Mouse (Mus musculus) WW6 (cell line): ENCODE data around the gene Rpl23a.
A peak's percentile ranks its signal among the peaks of the same experiment; 100 is the strongest.

ENCODE experiments used
- DNase-seq: peaks from one replicate; pipeline ENCODE4 v3.0.0-alpha.2; 2013; ENCODE audit warnings: low read depth, low spot score

Gene Rpl23a

GRCm38 (mm10) chr11:78167257-78167959 is 16.0 kb downstream of the Rpl23a start:
- DNase-seq, result no peak

- no peak for DNase-seq
These were observed 16.7 kb downstream of the Rpl23a start for GRCm38 (mm10) chr11:78166640-78167039.

GRCm38 (mm10) chr11:78166161-78166560 is 17.2 kb downstream of the Rpl23a start:
- no peak for DNase-seq

GRCm38 (mm10) chr11:78165761-78166109 is 17.6 kb downstream of the Rpl23a start:
- DNase-seq, result no peak

- no peak for DNase-seq
These were observed 18.2 kb downstream of the Rpl23a start, which contains the start of gene Traf4 for GRCm38 (mm10) chr11:78164924-78165760. Gene Traf4, minus strand, starts transcription at chr11:78165589.

- no peak for DNase-seq
These were observed 18.8 kb downstream of the Rpl23a start for GRCm38 (mm10) chr11:78164604-78164923.

- DNase-seq, result no peak
These were observed 19.4 kb downstream of the Rpl23a start for GRCm38 (mm10) chr11:78163681-78164603.

- no peak for DNase-seq
These were observed 20.3 kb downstream of the Rpl23a start for GRCm38 (mm10) chr11:78163045-78163444.

- no peak for DNase-seq
These were observed 20.9 kb downstream of the Rpl23a start for GRCm38 (mm10) chr11:78162504-78162903.

- DNase-seq, result no peak
These were observed 21.4 kb downstream of the Rpl23a start for GRCm38 (mm10) chr11:78161968-78162367.

GRCm38 (mm10) chr11:78161169-78161568 is 22.2 kb downstream of the Rpl23a start:
- DNase-seq, result no peak

- no peak for DNase-seq
These were observed 22.7 kb downstream of the Rpl23a start for GRCm38 (mm10) chr11:78160675-78161074.

GRCm38 (mm10) chr11:78160171-78160570 is 23.2 kb downstream of the Rpl23a start:
- no peak for DNase-seq

GRCm38 (mm10) chr11:78159557-78159956 is 23.8 kb downstream of the Rpl23a start:
- no peak for DNase-seq

- DNase-seq, result peak; percentile 89
These were observed 24.3 kb downstream of the Rpl23a start for GRCm38 (mm10) chr11:78159096-78159495.

GRCm38 (mm10) chr11:78156156-78156699 is 27.2 kb downstream of the Rpl23a start:
- no peak for DNase-seq

- no peak for DNase-seq
These were observed 27.7 kb downstream of the Rpl23a start for GRCm38 (mm10) chr11:78155674-78156073.

- DNase-seq, result no peak
These were observed 29.6 kb downstream of the Rpl23a start for GRCm38 (mm10) chr11:78153778-78154177.

- DNase-seq, result no peak
These were observed 30.8 kb downstream of the Rpl23a start for GRCm38 (mm10) chr11:78152299-78153231.

- no peak for DNase-seq
These were observed 32.2 kb downstream of the Rpl23a start for GRCm38 (mm10) chr11:78151161-78151560.
